Mouse (Mus musculus) embryonic facial prominence, embryonic 14.5 days (tissue): ENCODE results near the gene Zdhhc8. TPM values are rescaled to one million over a fixed set of nuclear protein-coding genes. Genes with fewer than 3 reads are reported as not detected.

Source experiments
- microRNA counts: library from miRNA; unstranded; fragments of <30 nt; microRNA quantifications from one replicate; lab custom pipeline; 2017
- microRNA-seq: library from miRNA; unstranded; fragments of <30 nt; microRNA quantifications from one replicate; pipeline ENCODE4, GENCODE M21; 2016; ENCODE audit warnings: borderline number of aligned reads
- polyA plus RNA-seq: library from polyadenylated mRNA; unstranded; fragments of >200 nt; fragmentation: Nextera tagmentation; extraction: Ambion mirVana; gene quantifications from 2 replicates; pipeline ENCODE4 v1.2.1, GENCODE M21; 2014

Zdhhc8 gene
- polyA plus RNA-seq, 1 experiment from 2014 or later, result 23.6 TPM

MicroRNA genes within 50 kb of the gene (microRNA counts, 519-probe panel; counts per million panel counts)
- 2,190 counts per million, percentile 29 among the panel's probes with 10 or more counts for microRNA mmu-miR-1306 (lab: Ali Mortazavi, UCI)

Small RNAs within 50 kb of the gene (microRNA-seq; reads per million reads assigned to microRNA genes)
- not detected for gene Gm24572
- 171 reads per million, percentile 57 among the genes with 10 or more reads in this experiment for gene Mir1306

Other genes with a start within 250 kb of the Zdhhc8 start
- 89.9 and 96.8 TPM in 2 replicates for gene Dgcr6, start 182.3 kb downstream of the Zdhhc8 start, polyA plus RNA-seq
- 7.2 and 7.7 TPM in 2 replicates for gene Prodh, start 144.9 kb downstream of the Zdhhc8 start, polyA plus RNA-seq
- 4.3 and 5.1 TPM in 2 replicates for gene Rtn4r, start 107.5 kb downstream of the Zdhhc8 start, polyA plus RNA-seq
- not detected in 2 replicates for gene Ccdc188, start 17.3 kb downstream of the Zdhhc8 start, polyA plus RNA-seq
- gene Trmt2a, start 13.5 kb upstream of the Zdhhc8 start, polyA plus RNA-seq, result 79.1 and 83.5 TPM in 2 replicates
- gene Ranbp1, start 13.6 kb upstream of the Zdhhc8 start, polyA plus RNA-seq, result 515 and 520 TPM in 2 replicates
- gene Gm49776, start 23.2 kb upstream of the Zdhhc8 start, polyA plus RNA-seq, result 1.2 and 6.5 TPM in 2 replicates
- gene Dgcr8, start 54.1 kb upstream of the Zdhhc8 start, polyA plus RNA-seq, result 28.9 and 34.3 TPM in 2 replicates
- 28.2 and 30.6 TPM in 2 replicates for gene Tango2, start 113.0 kb upstream of the Zdhhc8 start, polyA plus RNA-seq
- 23.0 and 23.5 TPM in 2 replicates for gene Arvcf, start 113.0 kb upstream of the Zdhhc8 start, polyA plus RNA-seq
- 14.7 TPM in 2 replicates for gene Txnrd2, start 191.2 kb upstream of the Zdhhc8 start, polyA plus RNA-seq
- 85.4 and 86.4 TPM in 2 replicates for gene Comt, start 191.7 kb upstream of the Zdhhc8 start, polyA plus RNA-seq